Mouse (Mus musculus): ENCODE data around the gene Prss30. TPM values are rescaled to one million over a fixed set of nuclear protein-coding genes. Genes with fewer than 3 reads are reported as not detected.
"Not testable (repeated sequence)": the region's sequence is repeated elsewhere in the genome, so short reads cannot be mapped to it uniquely, and the experiment has no call there.

The Prss30 gene
- polyA plus RNA-seq, 1 experiment from 2014 or later, result not detected

DNA sequence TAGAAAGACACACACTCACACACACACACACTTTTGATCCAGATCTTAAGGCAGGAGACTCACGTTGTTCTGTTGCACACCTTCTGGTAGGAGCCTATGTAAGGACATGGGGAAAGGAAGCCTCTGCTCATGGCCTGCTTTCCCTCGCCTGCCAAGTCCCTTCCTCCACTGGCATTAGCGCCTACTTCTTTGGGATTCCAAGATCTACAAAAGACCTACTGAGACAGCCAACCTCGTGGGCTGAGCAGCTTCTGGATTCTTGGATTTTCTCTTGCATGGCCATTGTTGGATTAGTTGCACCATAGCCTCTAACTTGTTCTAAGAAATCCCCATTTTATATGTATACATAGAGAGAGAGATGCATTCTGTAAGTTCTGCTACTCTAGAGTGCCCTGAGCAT, 29.5 kb downstream of the Prss30 start:
- not testable (repeated sequence) for H3K9me3 ChIP-seq (ENCODE audit: control insufficient read depth, low read length); H3K27ac ChIP-seq (replicated peaks; ENCODE audit: low read depth, low read length); ATAC-seq (ENCODE audit: low FRiP score, low TSS enrichment); H3K36me3 ChIP-seq (ENCODE audit: control insufficient read depth, insufficient read depth, low read length); H3K4me2 ChIP-seq (ENCODE audit: low read length); H3K9ac ChIP-seq (replicated peaks; ENCODE audit: low read length); DNase-seq; H3K4me3 ChIP-seq (replicated peaks; ENCODE audit: low read depth, low read length); H3K27me3 ChIP-seq (ENCODE audit: control insufficient read depth, insufficient read depth, low read length); H3K4me1 ChIP-seq (ENCODE audit: control insufficient read depth, insufficient read depth, low read length)
- 78% methylated on average over 4 of the region's 4 CpGs for WGBS

GRCm38 (mm10) chr17:23949068-23949467, 31.3 kb downstream of the Prss30 start:
- Histone ChIP-seq H3K9me3 (ENCODE audit: control insufficient read depth, low read length) (no peaks in the 10 kb centered on the region), H3K27me3 (ENCODE audit: control insufficient read depth, insufficient read depth, low read length) (no peaks in the 10 kb centered on the region), H3K9ac (replicated peaks; ENCODE audit: low read length) (no peak overlapping the region), H3K4me3 (replicated peaks; ENCODE audit: low read depth, low read length) (no peak overlapping the region), H3K27ac (replicated peaks; ENCODE audit: low read depth, low read length) (no peak overlapping the region), H3K4me1 (ENCODE audit: control insufficient read depth, insufficient read depth, low read length) (no peaks in the 10 kb centered on the region), H3K36me3 (ENCODE audit: control insufficient read depth, insufficient read depth, low read length) (no peaks in the 10 kb centered on the region), H3K4me2 (ENCODE audit: low read length) (no peak overlapping the region)
- ATAC-seq (ENCODE audit: low FRiP score, low TSS enrichment), result no peak
- DNase-seq, result no peak
- 88% methylated on average over 2 of the region's 2 CpGs for WGBS

GRCm38 (mm10) chr17:23947486-23947885, 32.9 kb downstream of the Prss30 start:
- DNase-seq; H3K9ac ChIP-seq (replicated peaks; ENCODE audit: low read length); H3K4me3 ChIP-seq (replicated peaks; ENCODE audit: low read depth, low read length); ATAC-seq (ENCODE audit: low FRiP score, low TSS enrichment); H3K9me3 ChIP-seq (ENCODE audit: control insufficient read depth, low read length); H3K27ac ChIP-seq (replicated peaks; ENCODE audit: low read depth, low read length); H3K4me2 ChIP-seq (ENCODE audit: low read length); H3K36me3 ChIP-seq (ENCODE audit: control insufficient read depth, insufficient read depth, low read length); H3K27me3 ChIP-seq (ENCODE audit: control insufficient read depth, insufficient read depth, low read length); H3K4me1 ChIP-seq (ENCODE audit: control insufficient read depth, insufficient read depth, low read length): not testable (repeated sequence)
- WGBS, result 89% methylated on average over 4 of the region's 4 CpGs

DNA sequence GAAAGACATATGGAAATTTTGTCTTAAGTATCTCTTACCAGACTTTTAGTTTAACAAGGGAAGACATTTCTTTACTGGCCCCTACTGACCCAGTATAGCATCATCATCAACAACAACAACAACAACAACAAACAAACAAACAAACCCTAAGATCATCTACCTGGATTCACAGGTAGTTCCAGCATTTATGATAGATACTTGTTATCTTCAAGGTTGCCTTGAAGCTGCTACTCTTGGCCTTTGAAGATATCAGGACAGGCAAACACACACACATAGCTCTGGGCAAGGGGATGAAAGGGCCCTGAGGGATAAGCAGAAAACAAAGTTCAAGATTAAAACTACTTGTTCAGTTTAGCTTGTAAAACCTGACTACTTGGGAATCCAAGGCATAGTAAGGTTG, 39.0 kb downstream of the Prss30 start, which contains the start of gene Sbp:
Gene Sbp (plus strand): TSS at position 301 of the 400 bp plus-strand sequence.
- DNase-seq (no peak), ATAC-seq (ENCODE audit: low FRiP score, low TSS enrichment) (no peak)
- no peak within 1 kb of the TSS for H3K4me2 ChIP-seq (ENCODE audit: low read length)
- H3K27ac ChIP-seq (replicated peaks; ENCODE audit: low read depth, low read length), result no peak within 1 kb of the TSS
- no peaks in the 10 kb centered on the region for H3K36me3 ChIP-seq (ENCODE audit: control insufficient read depth, insufficient read depth, low read length)
- H3K4me3 ChIP-seq (replicated peaks; ENCODE audit: low read depth, low read length), result no peak within 1 kb of the TSS
- H3K9ac ChIP-seq (replicated peaks; ENCODE audit: low read length), result no peak within 1 kb of the TSS
- H3K9me3 ChIP-seq (ENCODE audit: control insufficient read depth, low read length), result no peaks in the 10 kb centered on the region
- no peaks in the 10 kb centered on the region for H3K4me1 ChIP-seq (ENCODE audit: control insufficient read depth, insufficient read depth, low read length)
- no peaks in the 10 kb centered on the region for H3K27me3 ChIP-seq (ENCODE audit: control insufficient read depth, insufficient read depth, low read length)

DNA sequence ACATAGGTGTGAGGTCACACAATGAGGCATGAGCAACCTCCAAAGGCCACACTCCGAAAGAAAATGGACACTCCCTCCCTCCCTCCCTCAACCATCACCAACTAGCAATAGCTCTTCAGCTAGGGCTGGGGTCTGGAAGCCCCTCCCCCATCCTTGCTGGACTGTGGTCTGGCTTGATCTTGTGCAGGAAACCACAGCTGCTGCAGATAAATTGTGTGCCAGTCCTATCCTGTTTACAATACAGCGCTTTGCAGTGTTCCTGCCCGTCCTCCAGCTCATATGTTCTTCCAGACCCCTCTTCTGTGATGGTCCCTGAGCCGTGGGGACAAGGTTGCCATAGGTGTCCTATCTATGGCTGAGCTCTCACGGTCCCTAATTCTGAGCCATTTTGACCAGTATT, 49.2 kb downstream of the Prss30 start:
- Histone ChIP-seq H3K27ac (replicated peaks; ENCODE audit: low read depth, low read length) (no peak overlapping the region), H3K9me3 (ENCODE audit: control insufficient read depth, low read length) (no peaks in the 10 kb centered on the region), H3K27me3 (ENCODE audit: control insufficient read depth, insufficient read depth, low read length) (no peaks in the 10 kb centered on the region), H3K36me3 (ENCODE audit: control insufficient read depth, insufficient read depth, low read length) (no peaks in the 10 kb centered on the region), H3K4me3 (replicated peaks; ENCODE audit: low read depth, low read length) (no peak overlapping the region), H3K4me2 (ENCODE audit: low read length) (no peak overlapping the region), H3K4me1 (ENCODE audit: control insufficient read depth, insufficient read depth, low read length) (no peaks in the 10 kb centered on the region), H3K9ac (replicated peaks; ENCODE audit: low read length) (no peak overlapping the region)
- DNase-seq (no peak), ATAC-seq (ENCODE audit: low FRiP score, low TSS enrichment) (no peak)
- 92% methylated on average over 5 of the region's 5 CpGs for WGBS

GRCm38 (mm10) chr17:23925090-23925493, 55.3 kb downstream of the Prss30 start:
- ATAC-seq (ENCODE audit: low FRiP score, low TSS enrichment) (peak; percentile 87), DNase-seq (peak; percentile 83)
- Histone ChIP-seq H3K4me3 (replicated peaks; ENCODE audit: low read depth, low read length) (peak overlapping the region; percentile 43), H3K27ac (replicated peaks; ENCODE audit: low read depth, low read length) (peak overlapping the region; percentile 75), H3K4me2 (ENCODE audit: low read length) (peak overlapping the region; percentile 75), H3K9ac (replicated peaks; ENCODE audit: low read length) (peak overlapping the region; percentile 29), H3K27me3 (ENCODE audit: control insufficient read depth, insufficient read depth, low read length) (no peaks in the 10 kb centered on the region), H3K9me3 (ENCODE audit: control insufficient read depth, low read length) (no peaks in the 10 kb centered on the region), H3K36me3 (ENCODE audit: control insufficient read depth, insufficient read depth, low read length) (no peaks in the 10 kb centered on the region), H3K4me1 (ENCODE audit: control insufficient read depth, insufficient read depth, low read length) (0 out of 2 replicates have a peak, but pooled peaks cover 7% of the 10 kb centered on the region)
- WGBS, result under 1% methylated on average over 14 of the region's 14 CpGs

DNA sequence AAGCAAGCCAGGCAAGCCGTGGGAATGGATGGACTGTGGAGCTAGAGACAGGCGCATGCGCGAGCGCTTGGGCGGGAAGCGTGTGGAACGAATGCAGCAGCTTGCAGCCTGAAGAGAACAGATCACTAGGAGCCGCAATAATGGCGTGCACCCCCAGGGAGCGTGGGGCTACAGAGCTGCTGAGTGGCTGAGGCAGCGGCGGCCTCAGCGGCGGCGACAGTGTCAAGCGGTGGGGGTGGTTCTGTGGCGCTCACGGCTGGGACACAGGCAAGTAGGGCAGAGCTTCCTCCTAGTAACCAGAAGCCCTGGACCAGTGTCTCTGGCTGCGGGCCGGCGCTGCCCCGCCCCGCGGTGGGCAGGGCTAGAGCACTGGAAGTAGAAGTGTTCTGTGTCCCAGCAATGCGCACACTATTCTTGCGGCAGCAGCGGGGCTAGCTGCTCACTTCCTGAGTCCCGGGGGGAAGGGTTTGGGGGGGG, 55.8 kb downstream of the Prss30 start:
- Histone ChIP-seq H3K27me3 (ENCODE audit: control insufficient read depth, insufficient read depth, low read length) (no peaks in the 10 kb centered on the region), H3K4me3 (replicated peaks; ENCODE audit: low read depth, low read length) (peak overlapping the region; percentile 43), H3K4me1 (ENCODE audit: control insufficient read depth, insufficient read depth, low read length) (0 out of 2 replicates have a peak, but pooled peaks cover 7% of the 10 kb centered on the region), H3K9ac (replicated peaks; ENCODE audit: low read length) (peak overlapping the region; percentile 29), H3K36me3 (ENCODE audit: control insufficient read depth, insufficient read depth, low read length) (no peaks in the 10 kb centered on the region), H3K9me3 (ENCODE audit: control insufficient read depth, low read length) (no peaks in the 10 kb centered on the region), H3K27ac (replicated peaks; ENCODE audit: low read depth, low read length) (peak overlapping the region; percentile 75), H3K4me2 (ENCODE audit: low read length) (peak overlapping the region; percentile 75)
- WGBS, result under 1% methylated on average over 29 of the region's 29 CpGs
- DNase-seq (peak; percentile 95), ATAC-seq (ENCODE audit: low FRiP score, low TSS enrichment) (peak; percentile 94)

Small RNAs within 50 kb of the gene (microRNA-seq; reads per million reads assigned to microRNA genes)
- not detected for gene Gm27700

Other genes starting within 250 kb of the Prss30 start
- gene Paqr4, start 239.7 kb downstream of the Prss30 start, polyA plus RNA-seq (2014; fragmentation: Nextera tagmentation; extraction: Ambion mirVana), result 56.6 and 69.2 TPM in 2 replicates
- gene Kremen2, start 234.7 kb downstream of the Prss30 start, polyA plus RNA-seq (2014; fragmentation: Nextera tagmentation; extraction: Ambion mirVana), result 0.71 and 0.80 TPM in 2 replicates
- gene Flywch1, start 209.0 kb downstream of the Prss30 start, polyA plus RNA-seq (2014; fragmentation: Nextera tagmentation; extraction: Ambion mirVana), result 210 and 220 TPM in 2 replicates
- gene Flywch2, start 194.5 kb downstream of the Prss30 start, polyA plus RNA-seq (2014; fragmentation: Nextera tagmentation; extraction: Ambion mirVana), result 70.7 and 95.4 TPM in 2 replicates
- gene Srrm2, start 190.0 kb downstream of the Prss30 start, polyA plus RNA-seq (2014; fragmentation: Nextera tagmentation; extraction: Ambion mirVana), result 498 and 502 TPM in 2 replicates
- 1,255 and 1,621 TPM in 2 replicates for gene Elob, start 151.4 kb downstream of the Prss30 start, polyA plus RNA-seq (2014; fragmentation: Nextera tagmentation; extraction: Ambion mirVana)
- gene Prss33, start 144.5 kb downstream of the Prss30 start, polyA plus RNA-seq (2014; fragmentation: Nextera tagmentation; extraction: Ambion mirVana), result 0.41 TPM in 1 of 2 replicates, not detected in the other
- gene Prss32, start 136.7 kb downstream of the Prss30 start, polyA plus RNA-seq (2014; fragmentation: Nextera tagmentation; extraction: Ambion mirVana), result not detected in 2 replicates
- 1.00 and 2.2 TPM in 2 replicates for gene Prss41, start 136.4 kb downstream of the Prss30 start, polyA plus RNA-seq (2014; fragmentation: Nextera tagmentation; extraction: Ambion mirVana)
- not detected in 2 replicates for gene Prss21, start 112.5 kb downstream of the Prss30 start, polyA plus RNA-seq (2014; fragmentation: Nextera tagmentation; extraction: Ambion mirVana)
- not detected in 2 replicates for gene Dcpp1, start 99.7 kb downstream of the Prss30 start, polyA plus RNA-seq (2014; fragmentation: Nextera tagmentation; extraction: Ambion mirVana)
- not detected in 2 replicates for gene Dcpp2, start 99.7 kb downstream of the Prss30 start, polyA plus RNA-seq (2014; fragmentation: Nextera tagmentation; extraction: Ambion mirVana)
- not detected in 2 replicates for gene Dcpp3, start 63.1 kb downstream of the Prss30 start, polyA plus RNA-seq (2014; fragmentation: Nextera tagmentation; extraction: Ambion mirVana)
- not detected in 2 replicates for gene Sbp, start 38.9 kb downstream of the Prss30 start, polyA plus RNA-seq (2014; fragmentation: Nextera tagmentation; extraction: Ambion mirVana)
- gene Sbpl, start 25.3 kb downstream of the Prss30 start, polyA plus RNA-seq (2014; fragmentation: Nextera tagmentation; extraction: Ambion mirVana), result not detected in 2 replicates
- gene Prss22, start 17.5 kb upstream of the Prss30 start, polyA plus RNA-seq (2014; fragmentation: Nextera tagmentation; extraction: Ambion mirVana), result not detected in 2 replicates
- gene Prss27, start 57.6 kb upstream of the Prss30 start, polyA plus RNA-seq (2014; fragmentation: Nextera tagmentation; extraction: Ambion mirVana), result 0.17 TPM in 1 of 2 replicates, not detected in the other
- gene Kctd5, start 92.9 kb upstream of the Prss30 start, polyA plus RNA-seq (2014; fragmentation: Nextera tagmentation; extraction: Ambion mirVana), result 73.1 and 75.9 TPM in 2 replicates
- 68.3 and 74.3 TPM in 2 replicates for gene Pdpk1, start 170.4 kb upstream of the Prss30 start, polyA plus RNA-seq (2014; fragmentation: Nextera tagmentation; extraction: Ambion mirVana)
- gene Amdhd2, start 183.2 kb upstream of the Prss30 start, polyA plus RNA-seq (2014; fragmentation: Nextera tagmentation; extraction: Ambion mirVana), result 25.8 and 27.6 TPM in 2 replicates
- gene Atp6v0c, start 189.1 kb upstream of the Prss30 start, polyA plus RNA-seq (2014; fragmentation: Nextera tagmentation; extraction: Ambion mirVana), result 1,214 and 1,517 TPM in 2 replicates
- 25.9 and 27.0 TPM in 2 replicates for gene Tbc1d24, start 225.0 kb upstream of the Prss30 start, polyA plus RNA-seq (2014; fragmentation: Nextera tagmentation; extraction: Ambion mirVana)
- 3.1 and 3.4 TPM in 2 replicates for gene Ntn3, start 229.0 kb upstream of the Prss30 start, polyA plus RNA-seq (2014; fragmentation: Nextera tagmentation; extraction: Ambion mirVana)
- gene Tedc2, start 240.3 kb upstream of the Prss30 start, polyA plus RNA-seq (2014; fragmentation: Nextera tagmentation; extraction: Ambion mirVana), result 8.0 and 9.0 TPM in 2 replicates